Mouse (Mus musculus) heart, adult 2 months (tissue): Measurements from ENCODE around the gene Ccdc167.

ENCODE experiments used
- CTCF ChIP-seq: fragments of 200-600 bp; IDR thresholded peaks from 2 replicates; pipeline ENCODE4 v1.8.1; 2022; ENCODE audit warnings: antibody characterized with exemption, mild to moderate bottlenecking, moderate library complexity
- EP300 ChIP-seq: fragments of 200-500 bp; IDR thresholded peaks from 2 replicates; pipeline ENCODE4 v1.6.1; 2011; ENCODE audit warnings: low read depth, low read length, control low read depth; ENCODE audit not compliant: insufficient read depth

- TF ChIP-seq CTCF, result no peak
- no peak for TF ChIP-seq EP300
These were observed 48.5 kb downstream of the Ccdc167 start for GRCm38 (mm10) chr17:29668051-29668986.
